Comparison of ENCODE assay signal across 9 mouse cellular contexts in genomic region chr7:128236426-128236825, GRCm38 (mm10). TPM values are rescaled to one million over a fixed set of nuclear protein-coding genes. Genes with fewer than 3 reads are reported as not detected.
DNase-seq lines count a peak whose midpoint lies in the region; ATAC-seq and TF ChIP-seq lines count a peak whose summit lies in the region.
"Had no signal": no experiment of that assay in that cellular context is flagged by ENCODE, and none has a peak within 500 bp of the region (broad histone marks: within the 10 kb centered on the region; RNA-seq: fewer than 3 reads in every experiment).

No protein-coding gene starts in this region.

- no peaks in the 10 kb centered on the region for H3K9me3 ChIP-seq in limb, embryonic 14.5 days (ENCODE audit: control insufficient read depth, low read length)

- H3K9ac ChIP-seq in limb, embryonic 14.5 days (ENCODE audit: low read depth, low read length, severe bottlenecking) = peak overlapping the region; percentile 84; the same call in 1 of the 2 replicates

- no peak for ATAC-seq in cerebellum, adult (ENCODE audit: insufficient number of reproducible peaks, low FRiP score, low TSS enrichment)
- no peak for ATAC-seq in limb, embryonic 14.5 days (ENCODE audit: low FRiP score, low read depth)

- peak overlapping the region; percentile 96; the same call in 1 of the 2 replicates for H3K27ac ChIP-seq in layer of hippocampus, adult 2 months
- H3K27ac ChIP-seq in limb, embryonic 14.5 days (replicated peaks; ENCODE audit: low read depth, low read length) = no peak overlapping the region
- no peak overlapping the region for H3K27ac ChIP-seq in small intestine, adult 2 months (ENCODE audit: insufficient read depth, low read depth, low read length)

- no peak overlapping the region for H3K4me2 ChIP-seq in limb, embryonic 14.5 days (replicated peaks; ENCODE audit: low read depth, low read length, severe bottlenecking)

- peak; percentile 54 for DNase-seq in cerebellum, adult 9-10 months
- no peak for DNase-seq in layer of hippocampus, adult 2 months (ENCODE audit: low spot score in 2 of 2)
- no peak for DNase-seq in layer of hippocampus, adult 8-10 months (ENCODE audit: low spot score in 2 of 2)
- DNase-seq in limb, embryonic 14.5 days (ENCODE audit: low spot score) = no peak
- no peak for DNase-seq in ovary, postnatal 14 days (ENCODE audit: low spot score)
- DNase-seq in gastrocnemius, postnatal 25 days = no peak

- H3K27me3 ChIP-seq in limb, embryonic 14.5 days (ENCODE audit: control insufficient read depth, insufficient read depth, low read length) = no peaks in the 10 kb centered on the region
- H3K27me3 ChIP-seq in small intestine, adult 2 months (ENCODE audit: control insufficient read depth, insufficient read depth, low read length) = no peaks in the 10 kb centered on the region

- peaks cover 15% of the 10 kb centered on the region for H3K36me3 ChIP-seq in limb, embryonic 14.5 days (ENCODE audit: control insufficient read depth, insufficient read depth, low read length)
- peaks cover 16% of the 10 kb centered on the region for H3K36me3 ChIP-seq in small intestine, adult 2 months (ENCODE audit: control insufficient read depth, insufficient read depth, low read length)

- H3K4me1 ChIP-seq in limb, embryonic 14.5 days (ENCODE audit: control insufficient read depth, insufficient read depth, low read length) = peaks cover 13% of the 10 kb centered on the region
- peaks cover 11% of the 10 kb centered on the region for H3K4me1 ChIP-seq in small intestine, adult 2 months (ENCODE audit: control insufficient read depth, insufficient read depth, insufficient read length, low read length)

- WGBS in limb, embryonic 14.5 days = 97% methylated on average over 13 of the region's 13 CpGs
- WGBS in small intestine, adult 2 months = 92% methylated on average over 13 of the region's 13 CpGs

- no peak overlapping the region for H3K4me3 ChIP-seq in layer of hippocampus, adult 2 months
- H3K4me3 ChIP-seq in limb, embryonic 14.5 days (replicated peaks; ENCODE audit: low read length) = 0 out of 2 replicates have a peak overlapping the region, but pooled peaks have one; percentile 74
- H3K4me3 ChIP-seq in small intestine, adult 2 months (ENCODE audit: low read depth, low read length) = peak overlapping the region; percentile 84; the same call in 1 of the 2 replicates

- TF ChIP-seq CTCF in layer of hippocampus, adult 2 months (conservative IDR thresholded peaks at IDR 0.05) = no peak
- TF ChIP-seq CTCF in small intestine, adult 2 months (IDR thresholded peaks at IDR 0.05; ENCODE audit: extremely low read depth, insufficient read length, insufficient replicate concordance, low read depth, low read length) = no peak

- TF ChIP-seq POLR2A in limb, embryonic 14.5 days (IDR thresholded peaks at IDR 0.05; ENCODE audit: borderline replicate concordance, extremely low read depth, insufficient read depth, insufficient read length) = no peak
- no peak for TF ChIP-seq POLR2A in small intestine, adult 2 months (IDR thresholded peaks at IDR 0.05; ENCODE audit: low read depth, low read length)

RNA-seq across cellular contexts. Expression of gene Armc5, which starts 0.7 kb away (rescaled TPM):
- 10 to 100 TPM; 10.9 to 12.6 TPM for total RNA-seq in layer of hippocampus, adult 2 months (2021)
- total RNA-seq in layer of hippocampus, adult 8-10 months (2022) = 10 to 100 TPM; 10.0 to 14.7 (median 11.9) TPM
- polyA plus RNA-seq in limb, embryonic 14.5 days (2012; rRNA removed) = 21.2 and 31.9 TPM in 2 replicates
- polyA plus RNA-seq in limb, embryonic 14.5 days (2014; fragmentation: Nextera tagmentation; extraction: Ambion mirVana) = 14.5 and 16.7 TPM in 2 replicates
- 24.7 and 57.1 TPM in 2 replicates for polyA plus RNA-seq in small intestine, adult 2 months (2012; rRNA removed)
- total RNA-seq in gastrocnemius, postnatal 25 days (2021) = 1 to 10 TPM; 5.8 to 8.7 TPM

RNA-seq across cellular contexts. Expression of gene 9130023H24Rik, which starts 1.4 kb away (rescaled TPM):
- total RNA-seq in layer of hippocampus, adult 2 months (2021) = 1 to 10 TPM; 3.5 to 4.0 TPM
- 1 to 10 TPM; 3.5 to 5.0 (median 3.7) TPM for total RNA-seq in layer of hippocampus, adult 8-10 months (2022)
- 3.2 and 3.4 TPM in 2 replicates for polyA plus RNA-seq in limb, embryonic 14.5 days (2012; rRNA removed)
- polyA plus RNA-seq in limb, embryonic 14.5 days (2014; fragmentation: Nextera tagmentation; extraction: Ambion mirVana) = 8.1 and 8.8 TPM in 2 replicates
- polyA plus RNA-seq in small intestine, adult 2 months (2012; rRNA removed) = 0.60 and 0.71 TPM in 2 replicates
- 1 to 10 TPM; 1.7 to 2.0 TPM for total RNA-seq in gastrocnemius, postnatal 25 days (2021)

RNA-seq across cellular contexts. Expression of gene Tgfb1i1, which starts 10.2 kb away (rescaled TPM):
- total RNA-seq in layer of hippocampus, adult 2 months (2021) = 10 to 100 TPM; 12.1 to 13.9 TPM
- total RNA-seq in layer of hippocampus, adult 8-10 months (2022) = 10 to 100 TPM; 13.2 to 16.4 (median 13.6) TPM
- polyA plus RNA-seq in limb, embryonic 14.5 days (2012; rRNA removed) = 46.0 and 55.5 TPM in 2 replicates
- polyA plus RNA-seq in limb, embryonic 14.5 days (2014; fragmentation: Nextera tagmentation; extraction: Ambion mirVana) = 51.2 and 55.4 TPM in 2 replicates
- 38.0 and 56.7 TPM in 2 replicates for polyA plus RNA-seq in small intestine, adult 2 months (2012; rRNA removed)
- 10 to 100 TPM in 1 of 2 experiments, 1 to 10 TPM in 1; 9.0 to 10.2 TPM for total RNA-seq in gastrocnemius, postnatal 25 days (2021)

RNA-seq across cellular contexts. Expression of gene Slc5a2, which starts 29.0 kb away (rescaled TPM):
- not detected for total RNA-seq in layer of hippocampus, adult 2 months (2021)
- not detected for total RNA-seq in layer of hippocampus, adult 8-10 months (2022)
- 0.04 TPM in 1 of 2 replicates, not detected in the other for polyA plus RNA-seq in limb, embryonic 14.5 days (2012; rRNA removed)
- polyA plus RNA-seq in limb, embryonic 14.5 days (2014; fragmentation: Nextera tagmentation; extraction: Ambion mirVana) = not detected in 2 replicates
- polyA plus RNA-seq in small intestine, adult 2 months (2012; rRNA removed) = not detected in 2 replicates
- not detected for total RNA-seq in gastrocnemius, postnatal 25 days (2021)
- total RNA-seq: hematopoietic stem cell, adult 5-6 weeks had no signal

RNA-seq across cellular contexts. Expression of gene Cox6a2, which starts 30.2 kb away (rescaled TPM):
- total RNA-seq in layer of hippocampus, adult 2 months (2021) = 1 to 10 TPM; 1.4 to 2.5 TPM
- 10 to 100 TPM in 2 of 4 experiments, 1 to 10 TPM in 2; 2.5 to 18.9 (median 9.2) TPM for total RNA-seq in layer of hippocampus, adult 8-10 months (2022)
- 53.8 and 80.3 TPM in 2 replicates for polyA plus RNA-seq in limb, embryonic 14.5 days (2012; rRNA removed)
- polyA plus RNA-seq in limb, embryonic 14.5 days (2014; fragmentation: Nextera tagmentation; extraction: Ambion mirVana) = 40.2 and 70.8 TPM in 2 replicates
- 0.53 and 1.1 TPM in 2 replicates for polyA plus RNA-seq in small intestine, adult 2 months (2012; rRNA removed)
- 1,000 to 10,000 TPM; 1,477 to 1,564 TPM for total RNA-seq in gastrocnemius, postnatal 25 days (2021)
